Mouse (Mus musculus): ENCODE data around the gene Cpsf7. TPM values are rescaled to one million over a fixed set of nuclear protein-coding genes. Genes with fewer than 3 reads are reported as not detected.
A peak's percentile ranks its signal among the peaks of the same experiment; 100 is the strongest.

Cpsf7 gene
- polyA plus RNA-seq (2012; rRNA removed): 30.3 and 41.1 TPM in 2 replicates

GRCm38 (mm10) chr19:10525106-10525901, at the start of gene Cpsf7:
Gene Cpsf7, plus strand, starts transcription at chr19:10525266.
- DNase-seq: peak; percentile 85
- Histone ChIP-seq H3K4me1 (ENCODE audit: control insufficient read depth, insufficient read depth, low read length) (peaks cover 9% of the 10 kb centered on the region), H3K4me3 (replicated peaks; ENCODE audit: extremely low read depth, low read depth, low read length) (peak within 1 kb of the TSS; percentile 95)
- TF ChIP-seq CTCF (IDR thresholded peaks at IDR 0.05; ENCODE audit: insufficient read depth, low read length) (no peak), POLR2A (IDR thresholded peaks at IDR 0.05; ENCODE audit: borderline replicate concordance, extremely low read depth, low read depth, low read length) (peak; percentile 70; the same call in 1 of the 2 replicates)
- under 1% methylated on average over 85 of the region's 93 CpGs for WGBS

- Histone ChIP-seq H3K4me3 (replicated peaks; ENCODE audit: extremely low read depth, low read depth, low read length) (no peak overlapping the region), H3K4me1 (ENCODE audit: control insufficient read depth, insufficient read depth, low read length) (no peaks in the 10 kb centered on the region)
- DNase-seq: no peak
- WGBS: 56% methylated on average over 4 of the region's 4 CpGs
- TF ChIP-seq CTCF (IDR thresholded peaks at IDR 0.05; ENCODE audit: insufficient read depth, low read length): no peak
- TF ChIP-seq POLR2A (IDR thresholded peaks at IDR 0.05; ENCODE audit: borderline replicate concordance, extremely low read depth, low read depth, low read length): no peak
Observed at GRCm38 (mm10) chr19:10479541-10479940, 45.5 kb upstream of the Cpsf7 start.

GRCm38 (mm10) chr19:10482703-10483102, 42.4 kb upstream of the Cpsf7 start, which contains the start of gene Ppp1r32:
Gene Ppp1r32, minus strand, starts transcription at chr19:10482928.
- H3K4me1 ChIP-seq (ENCODE audit: control insufficient read depth, insufficient read depth, low read length): no peaks in the 10 kb centered on the region
- no peak within 1 kb of the TSS for H3K4me3 ChIP-seq (replicated peaks; ENCODE audit: extremely low read depth, low read depth, low read length)
- 42% methylated on average over 6 of the region's 6 CpGs for WGBS
- DNase-seq: no peak
- TF ChIP-seq POLR2A (IDR thresholded peaks at IDR 0.05; ENCODE audit: borderline replicate concordance, extremely low read depth, low read depth, low read length) (no peak), CTCF (IDR thresholded peaks at IDR 0.05; ENCODE audit: insufficient read depth, low read length) (no peak)

GRCm38 (mm10) chr19:10486264-10486738, 38.8 kb upstream of the Cpsf7 start:
- H3K4me1 ChIP-seq (ENCODE audit: control insufficient read depth, insufficient read depth, low read length): no peaks in the 10 kb centered on the region
- WGBS: 19% methylated on average over 9 of the region's 9 CpGs
- no peak overlapping the region for H3K4me3 ChIP-seq (replicated peaks; ENCODE audit: extremely low read depth, low read depth, low read length)
- DNase-seq: peak; percentile 16
- TF ChIP-seq POLR2A (IDR thresholded peaks at IDR 0.05; ENCODE audit: borderline replicate concordance, extremely low read depth, low read depth, low read length) (no peak), CTCF (IDR thresholded peaks at IDR 0.05; ENCODE audit: insufficient read depth, low read length) (peak; percentile 77)

- WGBS: 64% methylated on average over 1 of the region's 1 CpGs
- no peak for DNase-seq
- Histone ChIP-seq H3K4me3 (replicated peaks; ENCODE audit: extremely low read depth, low read depth, low read length) (no peak overlapping the region), H3K4me1 (ENCODE audit: control insufficient read depth, insufficient read depth, low read length) (no peaks in the 10 kb centered on the region)
- TF ChIP-seq CTCF (IDR thresholded peaks at IDR 0.05; ENCODE audit: insufficient read depth, low read length) (no peak), POLR2A (IDR thresholded peaks at IDR 0.05; ENCODE audit: borderline replicate concordance, extremely low read depth, low read depth, low read length) (no peak)
Observed at GRCm38 (mm10) chr19:10495670-10496069, 29.4 kb upstream of the Cpsf7 start.

GRCm38 (mm10) chr19:10496976-10497375, 28.1 kb upstream of the Cpsf7 start:
- DNase-seq: no peak
- Histone ChIP-seq H3K4me1 (ENCODE audit: control insufficient read depth, insufficient read depth, low read length) (no peaks in the 10 kb centered on the region), H3K4me3 (replicated peaks; ENCODE audit: extremely low read depth, low read depth, low read length) (no peak overlapping the region)
- TF ChIP-seq POLR2A (IDR thresholded peaks at IDR 0.05; ENCODE audit: borderline replicate concordance, extremely low read depth, low read depth, low read length) (no peak), CTCF (IDR thresholded peaks at IDR 0.05; ENCODE audit: insufficient read depth, low read length) (no peak)
- WGBS: 71% methylated on average over 2 of the region's 2 CpGs

- Histone ChIP-seq H3K4me3 (replicated peaks; ENCODE audit: extremely low read depth, low read depth, low read length) (no peak overlapping the region), H3K4me1 (ENCODE audit: control insufficient read depth, insufficient read depth, low read length) (no peaks in the 10 kb centered on the region)
- DNase-seq: no peak
- 36% methylated on average over 8 of the region's 8 CpGs for WGBS
- TF ChIP-seq CTCF (IDR thresholded peaks at IDR 0.05; ENCODE audit: insufficient read depth, low read length): no peak
- no peak for TF ChIP-seq POLR2A (IDR thresholded peaks at IDR 0.05; ENCODE audit: borderline replicate concordance, extremely low read depth, low read depth, low read length)
Observed at GRCm38 (mm10) chr19:10497512-10498160, 27.4 kb upstream of the Cpsf7 start.

GRCm38 (mm10) chr19:10500581-10500980, 24.5 kb upstream of the Cpsf7 start:
- Histone ChIP-seq H3K4me1 (ENCODE audit: control insufficient read depth, insufficient read depth, low read length) (no peaks in the 10 kb centered on the region), H3K4me3 (replicated peaks; ENCODE audit: extremely low read depth, low read depth, low read length) (no peak overlapping the region)
- 84% methylated on average over 8 of the region's 8 CpGs for WGBS
- TF ChIP-seq CTCF (IDR thresholded peaks at IDR 0.05; ENCODE audit: insufficient read depth, low read length) (no peak), POLR2A (IDR thresholded peaks at IDR 0.05; ENCODE audit: borderline replicate concordance, extremely low read depth, low read depth, low read length) (no peak)
- DNase-seq: no peak

GRCm38 (mm10) chr19:10502571-10502970, 22.5 kb upstream of the Cpsf7 start:
- no peak overlapping the region for H3K4me3 ChIP-seq (replicated peaks; ENCODE audit: extremely low read depth, low read depth, low read length)
- WGBS: 14% methylated on average over 4 of the region's 4 CpGs
- no peaks in the 10 kb centered on the region for H3K4me1 ChIP-seq (ENCODE audit: control insufficient read depth, insufficient read depth, low read length)
- DNase-seq: peak; percentile 34
- no peak for TF ChIP-seq POLR2A (IDR thresholded peaks at IDR 0.05; ENCODE audit: borderline replicate concordance, extremely low read depth, low read depth, low read length)
- peak; percentile 95 for TF ChIP-seq CTCF (IDR thresholded peaks at IDR 0.05; ENCODE audit: insufficient read depth, low read length)

Data from lung, adult 2 months (tissue).